Mouse (Mus musculus): ENCODE data around the gene Hmmr.
A peak's percentile ranks its signal among the peaks of the same experiment; 100 is the strongest.

Hmmr gene

GRCm38 (mm10) chr11:40694311-40695087 is 38.7 kb downstream of the Hmmr start:
- peak; percentile 54 for DNase-seq

GRCm38 (mm10) chr11:40693366-40693951 is 39.8 kb downstream of the Hmmr start:
- peak; percentile 45 for DNase-seq

GRCm38 (mm10) chr11:40692511-40693365 is 40.5 kb downstream of the Hmmr start:
- peak; percentile 93 for DNase-seq

- no peak for DNase-seq
These were observed 41.1 kb downstream of the Hmmr start for GRCm38 (mm10) chr11:40692101-40692509.

- DNase-seq, result no peak
These were observed 42.6 kb downstream of the Hmmr start for GRCm38 (mm10) chr11:40690444-40691127.

GRCm38 (mm10) chr11:40683295-40683694 is 49.9 kb downstream of the Hmmr start:
- no peak for DNase-seq

GRCm38 (mm10) chr11:40682456-40682855 is 50.8 kb downstream of the Hmmr start:
- no peak for DNase-seq

GRCm38 (mm10) chr11:40677169-40677568 is 56.1 kb downstream of the Hmmr start:
- no peak for DNase-seq

GRCm38 (mm10) chr11:40675014-40675730 is 58.0 kb downstream of the Hmmr start:
- no peak for DNase-seq

Measured in layer of hippocampus, adult 9-11 months (tissue).